Mouse (Mus musculus): Measurements from ENCODE around the gene 4930562C15Rik. TPM values are rescaled to one million over a fixed set of nuclear protein-coding genes. Genes with fewer than 3 reads are reported as not detected.

4930562C15Rik gene
- polyA plus RNA-seq, 1 experiment from 2014 or later = 0.71 TPM

DNA sequence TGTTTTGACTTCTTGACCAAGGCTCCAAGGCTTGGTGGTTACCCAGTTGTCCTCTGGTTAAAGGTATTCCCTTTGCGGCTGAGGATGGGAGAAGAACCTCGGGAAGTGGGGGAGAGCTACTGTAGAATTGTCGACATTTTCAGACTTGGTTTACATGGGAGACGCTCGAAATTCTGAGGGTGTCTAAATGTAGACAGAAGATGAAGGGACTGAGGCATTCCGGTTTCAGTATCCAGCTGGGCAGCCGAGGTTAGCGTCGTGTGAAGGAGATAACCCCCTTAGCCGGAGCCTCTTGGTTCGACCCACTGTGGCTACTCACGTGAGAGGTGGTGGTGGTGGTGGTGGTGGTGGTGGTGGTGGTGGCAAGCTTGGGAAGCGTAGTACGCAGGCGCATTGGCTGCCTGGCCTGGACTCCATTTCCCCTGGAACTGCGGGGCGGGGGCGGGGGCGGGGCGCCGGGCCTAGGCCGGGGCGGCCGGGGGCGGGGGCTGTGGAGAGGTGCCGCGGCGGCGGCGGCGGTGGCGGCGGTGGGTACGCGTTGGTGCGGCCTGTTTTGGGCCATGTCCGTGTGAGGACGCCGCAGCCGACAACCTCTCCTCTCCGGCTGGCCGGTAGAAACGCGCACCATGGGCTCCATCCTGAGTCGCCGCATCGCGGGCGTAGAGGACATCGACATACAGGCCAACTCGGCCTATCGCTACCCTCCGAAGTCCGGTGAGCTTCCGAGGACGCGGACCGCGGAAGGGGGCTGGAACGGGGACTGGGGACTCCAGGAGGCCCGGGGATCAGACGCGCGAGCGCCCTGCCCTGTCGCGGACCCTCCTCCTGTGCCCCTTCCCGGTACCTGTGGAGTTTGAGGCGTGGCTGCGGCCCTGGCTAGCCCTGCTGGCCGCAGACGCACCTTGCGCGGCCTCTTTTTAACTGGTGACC lies 50.8 kb downstream of the 4930562C15Rik start, which contains the start of gene Mgrn1:
TSS of gene Mgrn1 (plus strand) at position 490 of the 930 bp plus-strand sequence.
- Histone ChIP-seq H3K4me1 (peaks cover 43% of the 10 kb centered on the region), H3K9me3 (replicated peaks) (no peaks in the 10 kb centered on the region), H3K36me3 (peaks cover 4% of the 10 kb centered on the region), H3K4me3 (peak within 1 kb of the TSS; percentile 95), H3K27me3 (ENCODE audit: low read depth, poor library complexity, severe bottlenecking) (no peaks in the 10 kb centered on the region), H3K27ac (peak within 1 kb of the TSS; percentile 93)
- WGBS = under 1% methylated on average over 57 of the region's 74 CpGs
- DNase-seq (ENCODE audit: low spot score) = peak; percentile 94

DNA sequence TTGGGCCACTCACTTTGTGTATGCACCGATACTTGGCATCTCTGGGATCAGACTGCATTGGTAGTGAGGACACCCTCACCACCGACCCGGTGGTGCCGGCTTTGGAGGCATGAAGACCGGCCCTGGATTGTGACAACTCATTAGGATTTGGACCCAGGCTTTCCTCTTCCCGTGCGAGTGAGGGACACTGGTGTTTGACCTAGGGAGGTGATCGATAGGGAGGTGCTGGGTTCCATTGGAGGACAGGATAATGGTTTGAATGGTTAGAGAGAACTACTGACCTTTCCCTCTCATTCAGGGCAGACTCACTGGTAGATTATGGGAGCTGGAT lies 51.4 kb downstream of the 4930562C15Rik start:
- H3K27ac ChIP-seq = peak overlapping the region; percentile 93
- WGBS = 2% methylated on average over 8 of the region's 8 CpGs
- H3K4me1 ChIP-seq = peaks cover 37% of the 10 kb centered on the region
- no peak for DNase-seq (ENCODE audit: low spot score)
- no peaks in the 10 kb centered on the region for H3K9me3 ChIP-seq (replicated peaks)
- no peaks in the 10 kb centered on the region for H3K27me3 ChIP-seq (ENCODE audit: low read depth, poor library complexity, severe bottlenecking)
- peaks cover 4% of the 10 kb centered on the region for H3K36me3 ChIP-seq
- H3K4me3 ChIP-seq = peak overlapping the region; percentile 95

DNA sequence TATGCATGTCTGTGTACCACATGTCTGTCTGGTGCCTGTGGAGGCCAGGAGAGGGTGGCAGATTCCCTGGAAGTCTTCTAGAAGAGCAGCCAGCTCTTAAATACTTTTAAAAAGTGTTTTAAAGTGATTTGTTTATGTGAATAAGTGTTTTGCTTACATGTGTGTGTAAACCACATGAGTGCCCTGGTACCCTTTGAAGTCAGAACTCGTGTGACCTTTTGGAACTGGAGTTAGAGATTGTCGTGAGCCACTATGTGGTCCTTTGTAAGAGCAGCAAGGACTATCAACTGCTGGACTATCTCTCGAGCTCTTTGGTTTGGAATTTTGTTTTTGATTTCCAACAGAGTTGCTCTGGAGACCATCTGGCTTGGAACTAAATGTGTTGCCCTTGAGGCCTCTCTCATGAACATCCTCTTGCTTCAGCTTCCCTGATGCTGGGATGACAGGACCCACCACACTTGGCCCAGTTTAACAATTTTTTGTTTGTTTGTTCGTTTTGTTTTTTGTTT lies 55.0 kb downstream of the 4930562C15Rik start:
- 64% methylated on average over 4 of the region's 4 CpGs for WGBS
- Histone ChIP-seq H3K9me3 (replicated peaks) (no peaks in the 10 kb centered on the region), H3K4me1 (peaks cover 33% of the 10 kb centered on the region), H3K27ac (no peak overlapping the region), H3K36me3 (peaks cover 12% of the 10 kb centered on the region), H3K4me3 (no peak overlapping the region), H3K27me3 (ENCODE audit: low read depth, poor library complexity, severe bottlenecking) (no peaks in the 10 kb centered on the region)
- no peak for DNase-seq (ENCODE audit: low spot score)

DNA sequence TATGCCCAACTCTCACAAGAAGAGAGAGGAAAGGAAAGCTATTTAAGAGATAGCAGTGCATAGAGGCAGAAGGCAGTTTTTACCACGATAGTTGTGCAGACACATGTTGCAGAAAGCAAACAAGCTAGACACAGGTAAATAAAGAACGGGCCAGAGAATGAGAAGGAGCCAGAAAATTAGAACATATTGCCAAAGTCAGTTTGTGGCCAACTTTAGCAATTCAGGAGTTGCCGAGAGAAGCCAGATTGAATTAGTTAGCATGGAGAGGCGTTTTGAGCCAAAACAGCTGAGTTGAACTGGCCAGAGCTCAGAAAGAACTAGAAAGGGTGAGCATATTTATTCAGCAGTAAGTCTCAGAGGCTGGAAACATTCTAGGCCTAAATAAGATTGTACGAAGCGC lies 57.0 kb downstream of the 4930562C15Rik start:
- no peak for DNase-seq (ENCODE audit: low spot score)
- Histone ChIP-seq H3K4me3 (no peak overlapping the region), H3K36me3 (peaks cover 12% of the 10 kb centered on the region), H3K4me1 (peaks cover 26% of the 10 kb centered on the region), H3K9me3 (replicated peaks) (no peaks in the 10 kb centered on the region), H3K27me3 (ENCODE audit: low read depth, poor library complexity, severe bottlenecking) (no peaks in the 10 kb centered on the region), H3K27ac (no peak overlapping the region)
- 92% methylated on average over 6 of the region's 6 CpGs for WGBS

DNA sequence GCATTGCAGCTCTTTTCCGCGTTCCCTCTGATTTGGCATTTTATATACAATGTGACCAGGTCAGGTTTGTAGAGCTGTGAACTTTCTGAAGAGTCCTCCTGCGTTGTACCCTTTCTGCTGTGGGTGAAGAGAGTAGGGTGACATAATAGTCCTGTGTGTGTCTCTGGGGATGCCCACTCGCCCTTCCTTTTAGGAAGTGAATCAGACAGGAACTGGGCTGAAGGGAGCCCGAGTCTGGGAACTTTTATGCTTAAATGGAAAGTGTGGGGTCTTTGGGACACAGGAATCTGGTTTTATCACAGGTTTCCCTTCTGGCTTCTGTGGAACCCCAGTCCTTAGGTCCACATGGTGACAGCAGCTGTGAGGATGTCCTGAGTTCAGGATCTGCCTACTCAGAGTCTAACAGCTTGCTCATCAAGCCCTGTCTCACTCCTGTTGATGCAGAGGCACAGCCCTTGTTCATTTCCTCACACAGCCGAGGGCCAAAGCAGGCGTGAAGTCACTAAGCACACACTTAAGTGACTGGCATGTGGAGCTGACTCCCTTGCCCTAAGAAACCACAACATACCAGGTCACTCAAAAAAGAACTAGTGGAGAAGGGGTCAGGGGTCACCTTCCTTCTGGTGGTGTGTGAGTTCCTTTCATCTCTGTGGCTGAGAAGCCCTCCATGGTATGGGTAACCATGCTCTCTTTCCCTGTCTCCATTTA lies 59.1 kb downstream of the 4930562C15Rik start:
- WGBS = 79% methylated on average over 7 of the region's 7 CpGs
- Histone ChIP-seq H3K36me3 (peaks cover 12% of the 10 kb centered on the region), H3K27ac (no peak overlapping the region), H3K4me3 (no peak overlapping the region), H3K4me1 (peaks cover 16% of the 10 kb centered on the region), H3K9me3 (replicated peaks) (no peaks in the 10 kb centered on the region), H3K27me3 (ENCODE audit: low read depth, poor library complexity, severe bottlenecking) (no peaks in the 10 kb centered on the region)
- DNase-seq (ENCODE audit: low spot score) = no peak

DNA sequence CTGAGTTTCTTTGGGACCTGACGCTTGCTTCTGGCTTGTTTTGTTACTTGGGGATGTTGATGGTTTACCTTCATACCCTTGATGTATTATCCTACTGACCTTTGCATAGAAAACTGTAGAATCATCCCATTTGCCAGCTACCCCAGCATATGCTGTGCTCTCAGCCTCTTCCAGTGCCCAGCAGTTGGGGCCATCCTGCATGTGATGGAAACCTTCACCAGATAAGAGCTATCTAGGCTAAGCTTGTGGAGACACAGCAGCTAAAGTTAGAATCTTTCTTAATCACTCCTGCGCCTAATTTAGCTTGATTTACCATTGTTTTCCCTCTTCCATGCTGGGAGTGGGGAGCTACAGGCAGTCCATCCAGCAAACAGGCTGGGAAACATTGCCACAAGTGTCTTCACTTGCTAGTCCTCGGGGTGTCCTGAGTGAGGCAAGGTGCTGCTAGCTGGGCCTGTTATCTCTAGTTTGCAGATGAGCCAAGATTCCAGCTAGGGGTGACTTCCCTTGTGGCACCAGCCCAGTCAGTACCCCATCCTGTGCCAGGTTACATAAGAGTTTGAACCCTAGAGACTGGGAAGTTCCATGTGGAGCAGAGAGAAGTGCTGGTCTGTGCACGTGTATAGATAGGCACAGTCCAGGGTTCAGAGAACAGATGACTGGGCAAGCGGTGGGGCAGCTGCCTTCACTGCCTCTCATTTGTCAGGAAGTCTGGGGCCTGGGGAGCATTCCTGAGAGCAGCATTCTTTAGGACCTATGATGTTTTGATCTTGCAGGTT lies 61.2 kb downstream of the 4930562C15Rik start:
- H3K27ac ChIP-seq = no peak overlapping the region
- H3K27me3 ChIP-seq (ENCODE audit: low read depth, poor library complexity, severe bottlenecking) = no peaks in the 10 kb centered on the region
- H3K9me3 ChIP-seq (replicated peaks) = no peaks in the 10 kb centered on the region
- 77% methylated on average over 5 of the region's 5 CpGs for WGBS
- DNase-seq (ENCODE audit: low spot score) = no peak
- no peak overlapping the region for H3K4me3 ChIP-seq
- H3K4me1 ChIP-seq = peaks cover 9% of the 10 kb centered on the region; the same call in 1 of the 2 replicates
- peaks cover 8% of the 10 kb centered on the region for H3K36me3 ChIP-seq

DNA sequence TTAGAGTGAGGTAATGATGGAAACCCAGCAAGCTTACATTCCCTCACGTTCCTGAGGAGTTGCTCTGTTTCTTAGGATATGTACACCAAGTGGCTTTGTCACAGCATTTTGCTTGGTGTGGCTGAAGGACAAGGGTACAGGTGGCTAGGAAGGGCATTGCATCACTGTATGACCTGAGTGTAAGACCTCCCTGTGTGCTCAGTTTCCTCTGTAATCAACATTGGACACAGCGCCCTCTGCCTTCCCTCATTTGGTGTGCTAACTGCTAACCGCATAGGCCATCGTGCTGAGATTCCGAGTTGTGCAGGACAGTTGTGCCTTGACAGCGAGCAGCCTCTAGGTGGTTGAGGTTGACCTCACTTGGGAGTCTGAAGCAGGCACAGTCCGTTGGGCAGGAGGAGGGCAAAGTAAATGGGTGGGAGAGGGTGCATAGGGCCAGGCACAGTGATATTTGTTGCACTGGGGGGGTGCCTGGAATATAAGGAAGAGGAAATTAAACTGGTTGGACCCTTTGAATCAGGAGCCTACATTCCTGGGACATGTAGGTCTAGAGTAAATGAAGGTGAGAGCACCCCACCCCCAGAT lies 62.0 kb downstream of the 4930562C15Rik start:
- Histone ChIP-seq H3K4me1 (peaks cover 9% of the 10 kb centered on the region; the same call in 1 of the 2 replicates), H3K27ac (no peak overlapping the region), H3K27me3 (ENCODE audit: low read depth, poor library complexity, severe bottlenecking) (no peaks in the 10 kb centered on the region), H3K36me3 (peaks cover 8% of the 10 kb centered on the region), H3K4me3 (no peak overlapping the region), H3K9me3 (replicated peaks) (no peaks in the 10 kb centered on the region)
- 55% methylated on average over 7 of the region's 7 CpGs for WGBS
- no peak for DNase-seq (ENCODE audit: low spot score)

DNA sequence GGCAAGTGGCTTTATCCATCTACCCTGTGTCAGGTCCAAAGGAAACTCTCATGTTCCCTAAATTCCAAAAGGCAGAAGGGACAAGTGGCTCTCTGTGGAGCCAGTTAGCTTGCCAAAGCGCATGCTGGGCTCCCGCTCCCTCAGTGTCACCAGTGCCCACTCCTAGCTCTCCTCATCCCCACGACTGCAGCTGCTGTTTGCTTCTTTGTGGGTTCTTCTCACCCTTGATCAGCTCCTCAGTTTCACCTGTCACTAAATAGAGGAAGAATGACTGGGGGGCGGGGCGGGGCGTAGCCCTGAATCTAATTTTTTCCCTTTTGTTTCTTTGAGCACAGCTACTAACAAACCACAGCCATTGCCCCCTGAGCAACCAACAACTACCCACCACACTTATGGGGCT lies 63.7 kb downstream of the 4930562C15Rik start:
- Histone ChIP-seq H3K4me1 (peaks cover 13% of the 10 kb centered on the region; the same call in 1 of the 2 replicates), H3K36me3 (no peaks in the 10 kb centered on the region), H3K9me3 (replicated peaks) (no peaks in the 10 kb centered on the region), H3K4me3 (no peak overlapping the region), H3K27ac (no peak overlapping the region), H3K27me3 (ENCODE audit: low read depth, poor library complexity, severe bottlenecking) (no peaks in the 10 kb centered on the region)
- 91% methylated on average over 6 of the region's 6 CpGs for whole genome bisulfite sequencing
- no peak for DNase-seq (ENCODE audit: low spot score)

DNA sequence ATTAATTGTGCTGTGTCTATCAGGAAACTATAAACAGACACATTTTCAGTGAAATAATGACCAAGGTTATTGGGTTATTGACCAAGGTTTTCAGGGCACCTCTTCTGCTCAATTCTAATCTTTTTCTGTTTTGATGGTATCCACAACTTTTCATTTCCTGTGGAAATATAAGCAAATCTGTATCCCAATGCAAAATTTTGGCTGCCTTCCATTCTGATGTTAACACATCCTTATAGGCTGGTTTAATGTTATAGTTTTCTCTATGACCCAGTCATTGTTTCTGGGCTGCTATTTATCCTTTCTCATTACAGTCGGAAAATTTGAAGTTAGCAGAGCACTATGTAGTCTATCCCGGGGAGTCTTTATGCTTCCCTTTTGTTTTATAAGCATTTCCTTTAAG lies 64.5 kb downstream of the 4930562C15Rik start:
- WGBS = 96% methylated on average over 2 of the region's 2 CpGs
- Histone ChIP-seq H3K27ac (no peak overlapping the region), H3K9me3 (replicated peaks) (no peaks in the 10 kb centered on the region), H3K27me3 (ENCODE audit: low read depth, poor library complexity, severe bottlenecking) (no peaks in the 10 kb centered on the region), H3K4me1 (peaks cover 12% of the 10 kb centered on the region; the same call in 1 of the 2 replicates), H3K36me3 (no peaks in the 10 kb centered on the region), H3K4me3 (no peak overlapping the region)
- no peak for DNase-seq (ENCODE audit: low spot score)

DNA sequence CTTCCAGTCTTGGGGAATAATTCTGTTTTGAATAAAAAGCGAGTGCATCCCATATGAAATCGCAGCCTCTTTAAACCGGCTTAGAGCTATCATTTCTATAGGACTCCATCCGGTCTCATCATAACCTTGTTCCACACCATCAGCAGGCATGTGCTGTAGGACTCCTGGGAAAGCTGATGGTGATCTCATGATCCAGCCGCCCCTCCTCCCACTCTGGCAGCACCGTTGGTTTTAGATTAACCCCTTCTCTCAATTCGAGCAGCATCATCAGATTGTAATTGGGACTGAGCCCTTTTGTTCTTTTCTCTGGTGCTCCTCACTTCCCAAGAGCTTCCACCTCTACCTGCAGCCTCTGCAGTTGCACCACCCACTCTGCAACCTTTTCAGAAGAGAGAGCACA lies 66.0 kb downstream of the 4930562C15Rik start:
- Histone ChIP-seq H3K4me1 (peaks cover 25% of the 10 kb centered on the region), H3K36me3 (no peaks in the 10 kb centered on the region), H3K9me3 (replicated peaks) (no peaks in the 10 kb centered on the region), H3K27me3 (ENCODE audit: low read depth, poor library complexity, severe bottlenecking) (no peaks in the 10 kb centered on the region), H3K27ac (no peak overlapping the region), H3K4me3 (no peak overlapping the region)
- DNase-seq (ENCODE audit: low spot score) = no peak
- 74% methylated on average over 7 of the region's 7 CpGs for WGBS

DNA sequence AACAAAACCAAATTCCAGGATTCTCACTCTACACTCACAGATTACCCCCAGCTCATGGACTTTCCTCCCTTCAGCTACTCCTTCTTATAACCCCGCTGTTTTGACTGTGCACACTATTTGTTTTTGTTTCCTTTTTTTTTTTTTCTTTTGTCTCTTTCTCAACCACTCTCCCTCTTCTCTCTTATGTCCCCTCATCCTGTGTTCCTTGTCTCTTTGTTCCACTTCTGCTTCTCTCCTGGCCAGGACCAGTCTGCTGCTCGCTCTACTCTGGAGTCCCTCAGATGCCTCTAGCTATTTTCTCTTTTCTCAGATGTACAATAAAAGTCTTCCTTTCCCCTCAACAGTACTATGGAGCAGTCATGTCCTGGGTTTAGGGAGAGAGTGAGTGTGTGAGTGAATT lies 67.2 kb downstream of the 4930562C15Rik start:
- DNase-seq (ENCODE audit: low spot score) = no peak
- WGBS = 85% methylated on average over 2 of the region's 2 CpGs
- Histone ChIP-seq H3K36me3 (peaks cover 4% of the 10 kb centered on the region), H3K9me3 (replicated peaks) (no peaks in the 10 kb centered on the region), H3K4me3 (no peak overlapping the region), H3K4me1 (peaks cover 22% of the 10 kb centered on the region), H3K27me3 (ENCODE audit: low read depth, poor library complexity, severe bottlenecking) (no peaks in the 10 kb centered on the region), H3K27ac (no peak overlapping the region)

DNA sequence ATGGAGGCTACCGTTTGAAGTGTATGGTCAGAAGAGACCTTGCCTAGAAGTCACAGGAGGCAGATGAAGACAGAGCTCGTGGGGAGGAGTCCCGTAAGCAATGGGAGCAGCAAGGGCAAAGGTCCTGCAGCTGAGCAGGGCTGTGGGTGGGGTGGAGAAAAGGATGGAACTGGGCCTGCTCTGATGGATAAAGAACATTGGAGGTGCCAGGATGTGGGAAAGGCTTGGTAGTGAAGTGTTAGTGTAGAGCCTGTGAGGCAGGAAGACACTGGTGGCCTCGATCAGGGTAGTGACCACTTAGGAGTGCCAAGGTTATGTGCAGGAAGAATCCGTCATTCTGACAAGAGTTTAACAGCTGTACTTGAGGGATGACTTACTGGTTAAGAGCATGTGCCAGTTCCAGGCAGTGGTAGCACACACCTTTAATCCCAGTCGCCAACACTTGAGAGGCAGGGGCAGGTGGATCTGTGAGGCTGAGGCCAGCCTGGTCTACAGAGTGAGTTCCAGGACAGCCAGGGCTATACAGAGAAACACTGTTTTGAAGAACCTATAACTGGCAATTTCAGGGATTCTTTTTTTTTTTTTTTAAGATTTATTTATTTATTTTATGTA lies 68.4 kb downstream of the 4930562C15Rik start:
- no peak for DNase-seq (ENCODE audit: low spot score)
- 77% methylated on average over 6 of the region's 6 CpGs for WGBS
- Histone ChIP-seq H3K9me3 (replicated peaks) (no peaks in the 10 kb centered on the region), H3K27me3 (ENCODE audit: low read depth, poor library complexity, severe bottlenecking) (no peaks in the 10 kb centered on the region), H3K4me3 (no peak overlapping the region), H3K4me1 (peaks cover 24% of the 10 kb centered on the region), H3K36me3 (peaks cover 13% of the 10 kb centered on the region), H3K27ac (no peak overlapping the region)
